Mouse (Mus musculus): ENCODE data around the gene Iyd.
A peak's percentile ranks its signal among the peaks of the same experiment; 100 is the strongest.

Iyd gene

DNA sequence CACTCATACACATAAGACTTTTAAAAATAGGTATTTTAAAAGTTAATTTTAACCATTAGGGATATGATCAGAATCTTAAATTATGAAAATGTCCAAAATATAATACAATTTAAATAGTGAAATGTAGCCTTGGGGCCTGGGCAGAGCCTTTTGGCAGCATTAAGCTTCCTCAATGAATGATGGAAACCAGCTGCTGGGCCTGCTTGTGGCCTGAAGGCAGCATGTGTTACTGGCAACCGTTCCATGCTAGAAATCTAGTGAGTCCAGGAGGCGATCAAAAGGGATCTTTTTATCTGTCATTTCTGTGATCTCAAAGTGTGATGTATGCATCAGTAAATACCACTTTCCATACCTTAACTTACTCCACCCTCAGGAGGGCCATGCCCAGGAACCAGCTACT, 9.3 kb downstream of the Iyd start:
- DNase-seq (ENCODE audit: low spot score): no peak

DNA sequence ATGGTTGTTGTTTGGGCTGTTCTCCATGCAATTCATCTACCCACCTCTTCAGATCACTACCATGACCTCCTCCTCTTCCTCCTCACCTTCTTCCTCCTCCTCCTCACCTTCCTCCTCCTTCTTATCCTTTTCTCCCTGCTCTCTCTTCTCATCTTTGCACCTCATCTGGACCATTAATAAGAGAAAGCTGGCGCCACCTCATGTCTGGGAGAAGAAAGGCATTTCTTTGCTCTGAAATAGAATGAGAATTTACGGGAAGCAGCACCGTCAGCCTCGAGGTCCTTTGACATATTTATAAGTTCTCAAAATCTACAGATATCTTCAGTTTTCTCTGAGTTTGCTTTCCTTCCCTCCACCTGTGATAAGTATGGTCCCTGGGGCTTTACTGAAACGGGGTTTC, 15.1 kb downstream of the Iyd start:
- no peak for DNase-seq (ENCODE audit: low spot score)

DNA sequence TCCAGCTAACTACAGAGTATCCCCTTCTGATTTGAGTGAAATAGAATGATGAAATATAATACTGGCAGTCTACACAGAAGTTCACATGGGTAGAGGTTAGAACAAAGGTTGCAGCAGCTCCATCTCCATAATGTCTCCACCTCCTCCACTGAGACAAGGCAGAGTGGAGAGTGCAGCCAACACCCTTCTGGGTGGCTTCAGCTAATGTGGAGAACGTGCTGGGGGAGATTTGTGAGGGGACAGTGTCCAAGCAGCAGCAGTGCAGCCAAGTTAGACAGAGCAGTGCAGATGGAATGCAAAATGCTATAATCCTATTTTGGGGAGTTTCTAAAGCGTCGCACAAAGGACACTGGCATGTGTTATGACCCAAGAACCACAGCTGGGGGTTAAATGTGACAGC, 16.5 kb downstream of the Iyd start:
- DNase-seq (ENCODE audit: low spot score): no peak

DNA sequence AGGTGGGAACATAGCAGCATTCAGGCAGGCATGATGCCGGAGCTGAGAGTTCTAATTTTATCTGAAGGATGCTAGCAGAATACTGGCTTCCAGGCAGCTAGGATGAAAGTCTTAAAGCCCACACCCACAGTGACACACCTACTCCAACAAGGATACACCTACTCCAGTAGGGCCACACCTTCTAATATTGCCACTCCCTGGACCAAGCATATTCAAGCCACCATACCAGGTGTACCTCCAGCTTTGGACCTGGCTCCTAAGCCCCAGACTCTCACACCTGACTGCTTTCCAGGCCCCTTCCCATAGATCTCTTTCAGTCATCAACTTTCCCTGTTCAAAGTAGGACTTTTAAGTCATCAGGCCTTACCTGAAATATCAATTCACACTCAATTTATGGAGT, 19.1 kb downstream of the Iyd start:
- no peak for DNase-seq (ENCODE audit: low spot score)

DNA sequence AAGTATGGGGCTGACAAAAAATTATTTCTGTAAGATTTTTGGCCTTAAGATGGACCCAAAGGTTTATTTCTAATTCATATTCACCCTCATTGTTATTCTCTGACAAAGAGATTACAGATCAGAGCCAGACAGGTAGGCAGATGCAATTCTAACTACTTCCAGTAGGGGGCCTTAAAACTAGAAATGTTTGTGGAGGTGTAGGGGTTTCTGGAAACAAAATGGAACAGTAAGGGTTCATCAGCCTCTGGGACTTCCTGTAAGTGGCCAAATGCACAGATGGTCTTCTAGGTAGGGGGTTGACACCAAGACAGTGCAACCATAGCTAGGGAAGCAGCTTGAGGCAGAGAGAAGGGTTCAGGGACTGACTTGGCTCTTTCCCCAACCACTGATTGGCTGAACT, 22.1 kb downstream of the Iyd start:
- DNase-seq (ENCODE audit: low spot score): no peak

DNA sequence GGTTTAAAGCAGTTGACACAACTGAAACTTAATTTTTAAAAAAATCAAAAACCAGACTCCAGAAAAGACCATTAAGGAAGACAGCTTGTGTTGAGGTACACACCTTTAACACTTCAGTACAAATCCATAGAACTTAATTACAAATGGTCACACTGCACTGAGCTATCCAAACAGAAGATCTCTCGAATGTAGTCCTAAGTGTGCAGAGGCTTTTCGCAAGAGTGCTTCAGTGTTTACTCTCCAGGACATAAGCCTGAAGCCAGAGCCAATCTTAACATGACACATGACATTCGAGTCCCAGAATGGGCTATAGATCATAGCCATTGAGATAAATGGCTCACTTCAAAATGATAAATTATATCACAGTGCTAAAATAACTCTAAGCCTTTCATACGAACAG, 25.1 kb downstream of the Iyd start:
- no peak for DNase-seq (ENCODE audit: low spot score)

DNA sequence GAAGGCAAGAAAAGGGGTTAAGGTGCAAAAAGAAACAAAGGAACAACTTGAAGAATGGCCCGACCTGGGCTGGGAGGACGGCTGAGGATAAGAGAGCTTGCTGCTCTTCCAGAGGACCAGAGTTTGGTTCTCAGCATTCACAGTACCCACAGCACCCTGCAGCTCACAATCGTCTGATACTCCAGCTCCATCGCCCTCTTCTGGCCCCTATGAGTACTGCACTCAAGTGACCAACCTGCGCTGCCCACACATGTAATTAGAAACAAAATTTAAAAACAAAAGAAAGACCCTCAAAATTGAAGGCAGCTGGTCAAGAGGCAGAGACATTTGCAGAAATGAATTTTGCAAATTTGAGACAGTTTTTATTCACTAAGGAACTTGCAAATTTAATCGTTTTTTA, 27.8 kb downstream of the Iyd start:
- DNase-seq (ENCODE audit: low spot score): no peak

DNA sequence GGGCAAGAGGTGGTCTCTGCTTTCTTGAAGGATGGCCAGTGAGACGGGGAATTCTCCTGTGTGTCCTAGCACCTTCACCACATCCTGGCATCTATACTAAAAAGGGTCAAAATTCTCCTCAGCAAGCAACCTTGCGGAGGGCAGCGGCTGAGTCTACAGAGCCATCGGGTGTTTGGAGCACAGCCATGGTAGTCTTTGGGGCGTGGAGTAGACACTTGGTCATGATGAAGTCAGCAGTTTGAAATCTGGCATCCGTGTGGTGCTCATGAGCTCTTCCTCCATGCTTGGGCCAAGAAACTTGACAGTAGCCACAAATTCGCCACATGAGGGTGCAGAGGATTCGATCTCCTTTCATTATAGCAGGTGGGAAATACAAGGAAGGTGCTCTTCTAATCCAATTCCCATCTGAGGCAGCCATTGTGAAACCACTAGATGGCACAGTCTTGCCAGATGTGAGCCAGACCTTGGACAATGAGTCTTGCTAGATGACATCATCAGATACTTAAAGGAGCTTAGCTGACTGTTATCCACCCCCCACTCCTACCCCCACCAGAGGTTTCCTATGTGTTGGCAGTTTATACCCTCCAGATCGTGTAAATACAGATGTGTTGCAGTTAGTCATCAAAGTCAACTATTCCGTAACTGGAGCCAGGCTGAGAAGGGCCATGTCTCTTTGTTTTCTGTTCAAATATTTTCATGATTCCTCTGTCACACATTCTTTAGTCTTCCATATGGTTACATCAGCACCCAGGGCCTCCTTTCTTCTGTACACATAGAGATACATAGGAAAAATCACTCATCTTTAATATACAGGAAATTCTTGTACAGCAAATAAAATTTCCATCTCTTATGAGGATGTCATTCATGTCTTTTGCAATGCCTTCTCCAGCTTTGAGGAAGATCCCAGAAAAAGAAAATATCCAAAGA, 32.9 kb downstream of the Iyd start:
- DNase-seq (ENCODE audit: low spot score): peak; percentile 71

DNA sequence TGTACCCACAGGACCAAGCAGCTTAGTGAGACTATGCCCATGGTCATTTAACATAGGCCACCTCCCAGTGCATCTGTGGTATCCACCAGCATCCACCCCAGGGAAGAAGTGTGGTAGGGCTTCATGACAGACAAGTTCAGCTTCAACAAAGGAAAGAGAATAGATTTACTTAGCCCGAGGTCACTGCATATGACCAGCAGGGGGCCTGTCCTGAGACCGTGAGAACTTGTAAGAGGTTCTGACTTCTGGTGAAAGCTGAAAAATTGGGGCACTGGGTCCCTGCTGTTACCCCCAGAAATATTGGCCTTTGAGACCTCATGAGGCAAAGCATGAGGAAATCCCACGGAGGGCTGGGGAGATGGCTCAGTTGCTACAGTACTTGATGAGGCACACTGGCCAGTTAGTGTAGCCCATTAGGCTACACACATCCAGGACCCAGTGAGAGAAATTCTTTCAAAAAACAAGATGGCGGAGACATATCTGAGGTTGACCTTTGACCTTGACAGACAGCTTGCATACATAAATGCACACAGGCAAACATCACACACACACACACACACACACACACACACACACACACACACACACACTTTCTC, 34.0 kb downstream of the Iyd start:
- peak; percentile 31 for DNase-seq (ENCODE audit: low spot score)

DNA sequence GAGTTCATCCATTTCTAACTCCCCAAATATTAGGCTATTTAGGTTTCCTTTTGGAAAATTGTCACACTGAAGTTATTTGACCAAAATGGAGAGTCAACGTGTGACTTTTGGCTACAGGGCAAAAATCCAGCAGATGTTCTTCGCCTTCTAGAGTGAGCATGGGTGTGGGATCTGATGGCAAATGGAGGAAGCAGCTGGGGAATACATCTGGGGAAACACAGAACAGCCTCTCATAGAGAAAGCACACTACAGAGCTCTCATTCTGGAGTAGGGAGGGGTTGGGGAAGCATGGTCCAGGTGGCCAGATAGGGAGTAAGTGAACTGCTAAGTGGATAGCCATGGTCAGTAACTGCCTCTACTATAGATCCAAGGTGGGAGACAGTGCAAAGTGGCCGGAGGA, 50.6 kb downstream of the Iyd start:
- DNase-seq (ENCODE audit: low spot score): no peak

DNA sequence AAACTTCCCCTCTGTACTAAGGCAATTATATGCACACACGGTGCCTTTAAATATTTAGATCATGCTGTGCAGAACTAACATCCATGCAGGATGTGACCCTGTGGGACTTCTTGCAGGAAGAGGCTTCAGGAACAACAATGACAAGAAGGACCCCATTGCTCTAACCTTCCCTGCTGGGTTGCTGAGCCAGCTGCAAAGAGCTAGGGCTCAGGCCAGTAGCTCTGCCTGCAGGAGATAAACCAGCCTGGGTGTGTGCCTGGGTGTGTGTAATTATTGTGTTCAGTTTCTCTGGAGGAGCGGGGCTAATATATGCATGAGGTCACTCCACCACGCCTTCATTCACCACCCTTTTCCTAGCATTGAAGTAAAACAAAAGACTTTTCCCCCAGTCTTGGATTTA, 51.8 kb downstream of the Iyd start:
- DNase-seq (ENCODE audit: low spot score): no peak

DNA sequence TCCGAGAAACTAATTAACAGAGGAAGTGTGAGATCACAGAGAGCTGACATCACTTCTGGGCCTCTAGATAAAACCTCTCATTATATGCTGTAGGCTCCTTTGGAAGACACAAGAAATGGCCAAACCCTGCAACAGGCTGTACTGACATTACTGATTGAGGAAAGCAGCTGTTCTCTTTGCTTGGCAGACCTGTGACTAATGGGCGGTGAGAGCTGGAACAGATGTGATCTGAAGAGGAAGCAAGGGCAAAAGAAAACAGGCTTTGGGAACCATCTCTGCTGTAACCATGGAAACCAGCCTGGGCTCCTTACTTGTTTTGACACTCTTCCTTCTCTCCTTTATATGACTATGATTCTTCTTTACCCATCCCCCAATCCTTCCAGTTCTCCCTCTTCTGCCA, 56.7 kb downstream of the Iyd start:
- DNase-seq (ENCODE audit: low spot score): no peak

DNA sequence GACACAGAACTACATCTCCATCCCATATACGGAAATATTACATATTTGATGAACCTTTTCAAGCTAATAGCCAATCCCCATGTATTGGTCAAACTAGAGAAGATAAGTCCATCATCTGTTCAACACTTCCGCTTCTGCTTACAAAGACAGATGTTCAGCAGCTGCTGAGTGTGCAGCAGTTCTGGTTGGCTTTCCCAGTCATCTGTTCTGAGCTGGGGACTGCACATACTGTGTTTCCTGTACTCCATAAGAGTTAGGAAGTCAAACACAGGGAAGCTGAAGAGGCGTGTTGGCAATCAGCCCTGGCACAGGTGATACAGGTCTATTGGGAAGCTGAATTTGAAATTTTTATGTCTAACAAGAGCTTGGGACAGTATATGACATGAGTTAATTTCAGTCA, 57.7 kb downstream of the Iyd start:
- no peak for DNase-seq (ENCODE audit: low spot score)
